Mouse (Mus musculus) c-Kit-positive CD71-positive TER-119-negative erythroid progenitor cells, embryonic 14.5 days (primary cell): ENCODE measurements at regions not wholly inside any gene's neighbourhood (a gene's known extent, or its start where the extent isn't known, plus 50 kb on each side); places are given as distances from the start of the nearest gene placed in this dataset.

Source experiments
- DNase-seq: peaks from one replicate; pipeline ENCODE4 v3.0.0-alpha.2; 2013; ENCODE audit warnings: low read depth

DNA sequence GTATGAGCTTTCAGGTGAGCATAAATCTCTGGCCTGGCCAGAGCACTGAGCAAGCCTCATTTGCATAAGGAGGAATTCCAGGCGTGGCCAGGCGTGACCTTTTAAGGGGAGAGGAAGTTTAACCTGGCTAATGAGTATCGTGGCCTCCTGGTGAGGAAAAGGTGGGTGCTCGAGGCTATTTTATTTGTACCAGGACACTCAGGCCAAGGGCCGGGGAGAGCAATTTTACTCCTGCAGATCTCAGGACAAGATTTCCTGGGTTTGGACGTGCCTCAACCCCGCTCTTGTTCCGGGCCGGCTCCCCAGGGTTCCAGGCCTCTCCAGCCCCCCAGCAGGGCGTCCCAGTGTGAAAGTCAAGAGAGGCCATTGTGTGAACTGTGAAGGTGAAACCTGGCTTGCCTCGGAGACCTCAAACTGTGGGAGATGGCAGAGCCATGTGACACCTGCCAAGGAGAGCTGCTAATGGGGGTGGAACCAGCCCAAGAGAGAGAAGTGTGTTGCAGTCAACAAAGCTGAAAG is 54.3 kb upstream of the Hs6st1 start:
- DNase-seq: no peak

DNA sequence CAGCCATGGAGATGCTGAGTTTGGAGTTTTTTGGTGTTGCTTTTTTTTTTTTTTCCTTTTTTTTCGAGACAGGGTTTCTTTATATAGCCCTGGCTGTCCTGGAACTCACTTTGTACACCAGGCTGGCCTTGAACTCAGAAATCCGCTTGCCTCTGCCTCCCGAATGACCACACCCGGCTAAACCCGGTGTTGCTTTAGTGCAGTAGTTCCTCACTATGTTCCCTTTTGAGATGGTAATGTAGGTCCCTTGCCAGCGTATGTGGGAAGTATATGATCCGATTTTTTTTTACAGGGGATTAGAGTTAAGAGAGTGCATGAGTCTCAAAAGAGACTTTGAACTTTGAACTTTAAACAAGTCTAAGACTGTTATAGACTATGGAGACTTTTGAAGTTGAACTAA is 53.8 kb upstream of the Hs6st1 start:
- DNase-seq: no peak

- no peak for DNase-seq
Measured at GRCm38 (mm10) chr1:36015210-36015609, 53.0 kb upstream of the Hs6st1 start.

DNA sequence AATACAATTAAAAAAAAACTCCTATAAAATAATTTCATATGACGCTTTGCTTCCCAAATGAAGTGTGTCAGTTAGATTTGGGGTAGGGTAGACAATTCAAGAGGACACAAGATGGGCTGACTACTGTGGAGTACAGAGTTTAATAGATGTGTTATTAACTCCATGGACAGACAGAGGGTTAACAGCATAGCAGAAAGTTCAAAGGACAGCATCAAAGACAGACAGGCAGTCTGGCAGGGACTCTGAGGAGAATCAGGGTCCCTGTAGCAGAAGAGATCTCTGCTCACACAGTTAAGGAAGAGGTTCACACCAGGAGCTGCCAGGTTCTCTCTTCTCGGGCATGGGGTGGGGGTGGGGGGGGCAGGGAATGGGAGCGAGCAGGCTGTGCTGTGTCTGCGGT is 51.6 kb upstream of the Hs6st1 start:
- DNase-seq: no peak

DNA sequence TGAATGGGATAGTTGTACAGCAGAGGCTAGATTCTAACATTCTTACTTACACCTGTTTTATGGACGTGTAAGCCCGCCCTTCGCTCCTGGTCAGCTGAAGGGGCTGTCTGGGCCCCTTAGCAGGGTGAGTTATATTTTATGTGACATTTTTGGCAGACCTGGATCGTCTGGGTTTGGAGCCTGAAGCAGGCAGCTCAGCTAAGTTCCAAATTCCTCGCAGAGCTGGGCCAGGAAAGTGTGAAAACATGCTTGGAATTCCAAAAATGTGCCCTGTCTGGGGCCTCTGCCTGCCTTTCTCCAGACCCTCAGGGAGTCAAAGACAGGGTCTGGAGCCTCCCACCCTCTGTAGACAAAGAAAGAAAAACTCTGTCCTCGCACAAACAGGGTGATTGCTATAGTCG is 51.1 kb upstream of the Hs6st1 start:
- no peak for DNase-seq

DNA sequence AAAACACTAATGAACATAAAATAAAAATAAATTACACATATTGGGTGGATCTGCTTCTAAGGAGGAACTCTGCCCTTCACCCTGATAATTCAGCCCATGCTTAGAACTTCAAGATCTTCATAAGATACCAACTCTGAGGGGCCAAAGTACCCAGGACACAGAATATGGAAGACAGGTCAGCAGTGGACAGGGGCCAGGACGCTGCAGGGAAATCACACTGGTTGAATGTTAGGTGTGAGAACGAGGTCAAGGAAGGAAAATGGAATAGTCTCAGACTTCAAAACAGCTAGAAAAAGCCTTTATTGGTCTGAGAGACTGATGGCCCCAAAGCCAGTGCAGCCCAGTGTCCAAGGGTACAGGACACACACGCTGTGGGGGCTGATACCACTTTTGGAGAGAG is 50.5 kb upstream of the Hs6st1 start:
- DNase-seq: no peak
